Mouse (Mus musculus): ENCODE measurements around the gene Cplx2. TPM values are rescaled to one million over a fixed set of nuclear protein-coding genes. Genes with fewer than 3 reads are reported as not detected.

Gene Cplx2
- total RNA-seq, 2 experiments from 2014 or later, result 0.34 TPM; not detected in 1

- no peak for ATAC-seq (replicated peaks; ENCODE audit: low FRiP score, poor library complexity, severe bottlenecking)
These were observed 25.9 kb downstream of the Cplx2 start for GRCm38 (mm10) chr13:54397069-54397468.

GRCm38 (mm10) chr13:54400565-54401179 is 29.5 kb downstream of the Cplx2 start:
- no peak for ATAC-seq (replicated peaks; ENCODE audit: low FRiP score, poor library complexity, severe bottlenecking)

GRCm38 (mm10) chr13:54401180-54401569 is 30.0 kb downstream of the Cplx2 start:
- no peak for ATAC-seq (replicated peaks; ENCODE audit: low FRiP score, poor library complexity, severe bottlenecking)

GRCm38 (mm10) chr13:54402346-54402745 is 31.2 kb downstream of the Cplx2 start:
- no peak for ATAC-seq (replicated peaks; ENCODE audit: low FRiP score, poor library complexity, severe bottlenecking)

- ATAC-seq (replicated peaks; ENCODE audit: low FRiP score, poor library complexity, severe bottlenecking), result no peak
These were observed 32.3 kb downstream of the Cplx2 start for GRCm38 (mm10) chr13:54403224-54404070.

- ATAC-seq (replicated peaks; ENCODE audit: low FRiP score, poor library complexity, severe bottlenecking), result no peak
These were observed 33.1 kb downstream of the Cplx2 start for GRCm38 (mm10) chr13:54404205-54404604.

- ATAC-seq (replicated peaks; ENCODE audit: low FRiP score, poor library complexity, severe bottlenecking), result no peak
These were observed 34.7 kb downstream of the Cplx2 start for GRCm38 (mm10) chr13:54405805-54406204.

GRCm38 (mm10) chr13:54411656-54412055 is 40.5 kb downstream of the Cplx2 start:
- ATAC-seq (replicated peaks; ENCODE audit: low FRiP score, poor library complexity, severe bottlenecking), result no peak

GRCm38 (mm10) chr13:54412236-54412635 is 41.1 kb downstream of the Cplx2 start:
- ATAC-seq (replicated peaks; ENCODE audit: low FRiP score, poor library complexity, severe bottlenecking), result no peak

GRCm38 (mm10) chr13:54412721-54413120 is 41.6 kb downstream of the Cplx2 start:
- ATAC-seq (replicated peaks; ENCODE audit: low FRiP score, poor library complexity, severe bottlenecking), result no peak

- ATAC-seq (replicated peaks; ENCODE audit: low FRiP score, poor library complexity, severe bottlenecking), result no peak
These were observed 43.9 kb downstream of the Cplx2 start for GRCm38 (mm10) chr13:54415059-54415458.

- no peak for ATAC-seq (replicated peaks; ENCODE audit: low FRiP score, poor library complexity, severe bottlenecking)
These were observed 47.7 kb downstream of the Cplx2 start for GRCm38 (mm10) chr13:54418781-54419327.

- no peak for ATAC-seq (replicated peaks; ENCODE audit: low FRiP score, poor library complexity, severe bottlenecking)
These were observed 49.1 kb downstream of the Cplx2 start for GRCm38 (mm10) chr13:54420226-54420625.

- ATAC-seq (replicated peaks; ENCODE audit: low FRiP score, poor library complexity, severe bottlenecking), result no peak
These were observed 54.1 kb downstream of the Cplx2 start for GRCm38 (mm10) chr13:54425269-54425668.

- ATAC-seq (replicated peaks; ENCODE audit: low FRiP score, poor library complexity, severe bottlenecking), result no peak
These were observed 55.9 kb downstream of the Cplx2 start for GRCm38 (mm10) chr13:54426781-54427655.

GRCm38 (mm10) chr13:54428771-54429170 is 57.6 kb downstream of the Cplx2 start:
- no peak for ATAC-seq (replicated peaks; ENCODE audit: low FRiP score, poor library complexity, severe bottlenecking)

- no peak for ATAC-seq (replicated peaks; ENCODE audit: low FRiP score, poor library complexity, severe bottlenecking)
These were observed 58.9 kb downstream of the Cplx2 start for GRCm38 (mm10) chr13:54430051-54430450.

- no peak for ATAC-seq (replicated peaks; ENCODE audit: low FRiP score, poor library complexity, severe bottlenecking)
These were observed 60.0 kb downstream of the Cplx2 start for GRCm38 (mm10) chr13:54431161-54431560.
